Mouse (Mus musculus) spleen, adult 2 months (tissue): Measurements from ENCODE around the gene Ugt1a10.

Experiments used
- CTCF ChIP-seq: fragments of 200-500 bp; IDR thresholded peaks from 2 replicates; pipeline ENCODE4 v1.5.1; 2011; ENCODE audit warnings: mild to moderate bottlenecking, inconsistent platforms; ENCODE audit not compliant: insufficient read depth, insufficient read length, insufficient replicate concordance; ENCODE audit errors: extremely low read depth
- POLR2A ChIP-seq: fragments of 200-500 bp; IDR thresholded peaks from 2 replicates; pipeline ENCODE4 v1.6.1; 2011; ENCODE audit warnings: low read depth, low read length, inconsistent platforms

DNA sequence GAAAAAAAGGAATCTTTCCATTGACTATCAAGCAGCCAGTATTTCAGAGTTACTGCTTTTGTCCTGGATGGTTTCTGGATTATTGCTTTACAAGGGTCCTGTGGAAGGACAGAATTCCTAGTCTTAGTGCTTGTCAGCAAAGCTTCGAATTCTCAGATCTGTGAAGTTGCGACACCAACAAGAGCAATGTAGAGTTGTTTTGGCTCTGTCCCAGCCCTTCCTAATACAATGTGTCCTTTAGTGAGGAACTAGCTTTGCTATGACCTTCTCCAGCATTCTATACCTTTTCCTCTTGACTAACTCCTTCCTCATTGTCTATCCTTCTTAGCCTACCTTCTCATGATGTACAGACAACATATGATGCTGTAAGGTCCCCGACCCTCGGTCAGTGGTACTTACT is 41.0 kb upstream of the Ugt1a10 start:
- no peak for TF ChIP-seq CTCF
- TF ChIP-seq POLR2A, result no peak
